ENCODE assay signal across 9 mouse cellular contexts in genomic region chr1:171081512-171082231, GRCm38 (mm10). TPM values are rescaled to one million over a fixed set of nuclear protein-coding genes. Genes with fewer than 3 reads are reported as not detected.
DNase-seq lines count a peak whose midpoint lies in the region; ATAC-seq and TF ChIP-seq lines count a peak whose summit lies in the region.
"Not testable (repeated sequence)": the region's sequence is repeated elsewhere in the genome, so short reads cannot be mapped to it uniquely, and the experiment has no call there.
"Had no signal": no experiment of that assay in that cellular context is flagged by ENCODE, and none has a peak within 500 bp of the region (broad histone marks: within the 10 kb centered on the region; RNA-seq: fewer than 3 reads in every experiment).

No protein-coding gene starts in this region.

- TF ChIP-seq EP300 in CH12.LX (IDR thresholded peaks at IDR 0.05; ENCODE audit: low read length), result not testable (repeated sequence)

- TF ChIP-seq POLR2A in CH12.LX (IDR thresholded peaks at IDR 0.05; ENCODE audit: low read depth, low read length), result not testable (repeated sequence)

- not testable (repeated sequence) for H3K36me3 ChIP-seq in CH12.LX (replicated peaks in 1 of 2; ENCODE audit: control insufficient read depth in 1 of 2, insufficient read depth in 1 of 2, low read length in 1 of 2); hindbrain, embryonic 13.5 days; kidney, embryonic 15.5 days; liver, embryonic 13.5 days; neural tube, embryonic 14.5 days (ENCODE audit: control insufficient read depth, insufficient read depth, low read length)

- not testable (repeated sequence) for H3K27ac ChIP-seq in CH12.LX (ENCODE audit: insufficient read depth, low read depth); hindbrain, embryonic 13.5 days; kidney, embryonic 15.5 days; liver, embryonic 13.5 days; neural tube, embryonic 14.5 days (ENCODE audit: low read depth, low read length)

- TF ChIP-seq CTCF in CH12.LX (conservative IDR thresholded peaks at IDR 0.05 in 1 of 2, IDR thresholded peaks at IDR 0.05 in 1 of 2; ENCODE audit: low read depth in 2 of 2, low read length in 2 of 2), result not testable (repeated sequence)

- not testable (repeated sequence) for TF ChIP-seq RAD21 in CH12.LX (IDR thresholded peaks at IDR 0.05; ENCODE audit: low read depth, low read length)

- H3K9me3 ChIP-seq in CH12.LX (replicated peaks; ENCODE audit: low read length); hindbrain, embryonic 13.5 days; kidney, embryonic 15.5 days (replicated peaks); liver, embryonic 13.5 days (replicated peaks); neural tube, embryonic 14.5 days (ENCODE audit: control insufficient read depth, low read length): not testable (repeated sequence)

- H3K4me1 ChIP-seq in CH12.LX (ENCODE audit: control insufficient read depth in 1 of 2, insufficient read depth in 2 of 2); hindbrain, embryonic 13.5 days (replicated peaks); liver, embryonic 13.5 days (replicated peaks); neural tube, embryonic 14.5 days (ENCODE audit: control insufficient read depth, insufficient read depth, low read length): not testable (repeated sequence)
- H3K4me1 ChIP-seq in kidney, embryonic 15.5 days, result peaks cover 11% of the 10 kb centered on the region

- WGBS in hindbrain, embryonic 13.5 days, result 33% methylated on average over 10 of the region's 17 CpGs
- WGBS in kidney, embryonic 15.5 days, result 30% methylated on average over 14 of the region's 17 CpGs
- 25% methylated on average over 12 of the region's 17 CpGs for WGBS in liver, embryonic 13.5 days (ENCODE audit: insufficient replicate concordance)
- 31% methylated on average over 9 of the region's 17 CpGs for WGBS in neural tube, embryonic 14.5 days

- ATAC-seq in erythroblast, adult 5-6 weeks (replicated peaks; ENCODE audit: low FRiP score, poor library complexity, severe bottlenecking), result peak; percentile 7; the same call in 1 of the 2 replicates
- peak; percentile 25 for ATAC-seq in hindbrain, embryonic 13.5 days (ENCODE audit: low FRiP score)
- ATAC-seq in kidney, embryonic 15.5 days (replicated peaks; ENCODE audit: low FRiP score), result peak; percentile 30
- ATAC-seq in liver, embryonic 13.5 days (ENCODE audit: low read depth), result peak; percentile 77
- ATAC-seq in megakaryocyte-erythroid progenitor cell, adult 5-6 weeks (replicated peaks; ENCODE audit: low FRiP score, low TSS enrichment, poor library complexity, severe bottlenecking), result peak; percentile 25
- ATAC-seq in neural tube, embryonic 14.5 days (ENCODE audit: low read depth), result peak; percentile 23; the same call in 1 of the 2 replicates

- H3K4me3 ChIP-seq in CH12.LX (replicated peaks in 1 of 3; ENCODE audit: low read depth in 2 of 3, low read length in 2 of 3, poor library complexity in 1 of 3); hindbrain, embryonic 13.5 days; kidney, embryonic 15.5 days (replicated peaks); liver, embryonic 13.5 days (replicated peaks); neural tube, embryonic 14.5 days (ENCODE audit: low read depth, low read length): not testable (repeated sequence)

- H3K4me2 ChIP-seq in CH12.LX (ENCODE audit: insufficient read depth, low read depth, poor library complexity, severe bottlenecking); hindbrain, embryonic 13.5 days; kidney, embryonic 15.5 days; neural tube, embryonic 14.5 days (ENCODE audit: low read depth, low read length): not testable (repeated sequence)
- H3K4me2 ChIP-seq in liver, embryonic 13.5 days, result 0 out of 2 replicates have a peak overlapping the region, but pooled peaks have one; percentile 21

- in situ Hi-C loops in CH12.LX (cut with MboI; ENCODE audit: low pct_ligation_motif_present, low pct_unique_long_range_greater_than_20kb, low sequenced_read_pairs), result not testable (repeated sequence)

- not testable (repeated sequence) for H3K27me3 ChIP-seq in CH12.LX (replicated peaks)
- H3K27me3 ChIP-seq in hindbrain, embryonic 13.5 days, result peaks cover 36% of the 10 kb centered on the region
- H3K27me3 ChIP-seq in kidney, embryonic 15.5 days, result peaks cover 35% of the 10 kb centered on the region
- peaks cover 45% of the 10 kb centered on the region for H3K27me3 ChIP-seq in liver, embryonic 13.5 days
- H3K27me3 ChIP-seq in neural tube, embryonic 14.5 days (ENCODE audit: control insufficient read depth, insufficient read depth, low read length), result peaks cover 11% of the 10 kb centered on the region

- dilution Hi-C loops in CH12.LX (cut with MboI; ENCODE audit: extremely low pct_ligation_motif_present, extremely low pct_unique_long_range_greater_than_20kb, low sequenced_read_pairs), result not testable (repeated sequence)

- not testable (repeated sequence) for H3K9ac ChIP-seq in CH12.LX (ENCODE audit: insufficient read depth, low read depth); hindbrain, embryonic 13.5 days; kidney, embryonic 15.5 days; liver, embryonic 13.5 days; neural tube, embryonic 14.5 days (replicated peaks; ENCODE audit: low read depth, low read length)

- not testable (repeated sequence) for DNase-seq in CH12.LX (ENCODE audit: extremely low read depth); liver, embryonic 13.5 days
- peak; percentile 91 for DNase-seq in heart, adult 11 months

- H3K79me2 ChIP-seq in CH12.LX (replicated peaks; ENCODE audit: control insufficient read depth, extremely low read depth, insufficient read depth, poor library complexity, severe bottlenecking), result not testable (repeated sequence)

TF ChIP-seq in CH12.LX, 34 proteins besides CTCF, POLR2A, EP300 and RAD21:
- TF ChIP-seq ELF1 (IDR thresholded peaks at IDR 0.05; ENCODE audit: low read depth, low read length), result 0 out of 2 replicates have a peak, but pooled peaks have one; percentile 36
- TF ChIP-seq TBP (conservative IDR thresholded peaks at IDR 0.05; ENCODE audit: low read depth, low read length), result peak; percentile 69

RNA-seq across cellular contexts. Expression of gene Fcgr3, which starts 16.9 kb away (rescaled TPM):
- total RNA-seq in CH12.LX (2012; rRNA removed) (4.3 and 8.5 TPM in 2 replicates), CH12.LX (2014; rRNA removed) (6.1 and 6.3 TPM in 2 replicates)
- 2.6 and 3.7 TPM in 2 replicates for polyA plus RNA-seq in CH12.LX (2012; ENCODE audit: insufficient read length, low read depth)
- total RNA-seq in erythroblast, adult 5-6 weeks (2015; ENCODE audit: low replicate concordance), result 100 and 146 TPM in 2 replicates
- 78.3 and 110 TPM in 2 replicates for total RNA-seq in erythroblast, adult 5-6 weeks (2017; ENCODE audit: low replicate concordance)
- 8.1 and 10.0 TPM in 2 replicates for polyA plus RNA-seq in hindbrain, embryonic 13.5 days (2015; fragmentation: Nextera tagmentation; extraction: Ambion mirVana)
- 7.8 and 10.5 TPM in 2 replicates for polyA plus RNA-seq in kidney, embryonic 15.5 days (2015; fragmentation: Nextera tagmentation; extraction: Ambion mirVana)
- polyA plus RNA-seq in liver, embryonic 13.5 days (2015; fragmentation: Nextera tagmentation; extraction: Ambion mirVana), result 17.9 and 23.1 TPM in 2 replicates
- 1.4 and 6.3 TPM in 2 replicates for total RNA-seq in megakaryocyte-erythroid progenitor cell, adult 5-6 weeks (2014; fragmentation: Nextera tagmentation)
- total RNA-seq in megakaryocyte-erythroid progenitor cell, adult 5-6 weeks (2017), result 1.9 and 2.2 TPM in 2 replicates
- 5.5 and 8.8 TPM in 2 replicates for polyA plus RNA-seq in neural tube, embryonic 14.5 days (2014; fragmentation: Nextera tagmentation; extraction: Ambion mirVana)

RNA-seq across cellular contexts. Expression of gene Cfap126, which starts 32.0 kb away (rescaled TPM):
- total RNA-seq in CH12.LX (2012; rRNA removed) (0.76 and 2.0 TPM in 2 replicates), CH12.LX (2014; rRNA removed) (0.43 and 0.79 TPM in 2 replicates)
- 2.5 and 3.4 TPM in 2 replicates for polyA plus RNA-seq in CH12.LX (2012; ENCODE audit: insufficient read length, low read depth)
- not detected in 2 replicates for total RNA-seq in erythroblast, adult 5-6 weeks (2015; ENCODE audit: low replicate concordance)
- not detected in 2 replicates for total RNA-seq in erythroblast, adult 5-6 weeks (2017; ENCODE audit: low replicate concordance)
- polyA plus RNA-seq in hindbrain, embryonic 13.5 days (2015; fragmentation: Nextera tagmentation; extraction: Ambion mirVana), result 9.4 and 18.4 TPM in 2 replicates
- polyA plus RNA-seq in kidney, embryonic 15.5 days (2015; fragmentation: Nextera tagmentation; extraction: Ambion mirVana), result 2.0 and 2.1 TPM in 2 replicates
- 1.8 and 2.5 TPM in 2 replicates for polyA plus RNA-seq in liver, embryonic 13.5 days (2015; fragmentation: Nextera tagmentation; extraction: Ambion mirVana)
- 12.6 and 18.9 TPM in 2 replicates for total RNA-seq in megakaryocyte-erythroid progenitor cell, adult 5-6 weeks (2014; fragmentation: Nextera tagmentation)
- 4.3 and 11.8 TPM in 2 replicates for total RNA-seq in megakaryocyte-erythroid progenitor cell, adult 5-6 weeks (2017)
- 2.4 and 5.0 TPM in 2 replicates for polyA plus RNA-seq in neural tube, embryonic 14.5 days (2014; fragmentation: Nextera tagmentation; extraction: Ambion mirVana)
- total RNA-seq: ES-E14 had no signal

Comparison
In these comparisons a context has a peak if more than half of its experiments do, and no peak if none do; other contexts are left out.
1. ATAC-seq: peak in every context shown above with its lines; median percentile 77 in liver, embryonic 13.5 days; 30 in kidney, embryonic 15.5 days; 25 in hindbrain, embryonic 13.5 days; 25 in megakaryocyte-erythroid progenitor cell, adult 5-6 weeks; 23 in neural tube, embryonic 14.5 days; 7 in erythroblast, adult 5-6 weeks.